Mouse (Mus musculus): ENCODE data around the gene Rbfox3.

Gene Rbfox3

GRCm38 (mm10) chr11:118911307-118912070, at the start of gene Rbfox3:
Gene Rbfox3, minus strand, starts transcription at chr11:118911597.
- no peak for ATAC-seq (ENCODE audit: insufficient number of reproducible peaks, low FRiP score, low TSS enrichment)

- ATAC-seq (ENCODE audit: insufficient number of reproducible peaks, low FRiP score, low TSS enrichment): no peak
Measured at GRCm38 (mm10) chr11:118960649-118961048, 49.3 kb upstream of the Rbfox3 start.

GRCm38 (mm10) chr11:118957070-118957471, 45.7 kb upstream of the Rbfox3 start:
- ATAC-seq (ENCODE audit: insufficient number of reproducible peaks, low FRiP score, low TSS enrichment): peak; percentile 70; the same call in 1 of the 2 replicates

GRCm38 (mm10) chr11:118955016-118955415, 43.6 kb upstream of the Rbfox3 start:
- ATAC-seq (ENCODE audit: insufficient number of reproducible peaks, low FRiP score, low TSS enrichment): no peak

GRCm38 (mm10) chr11:118945868-118946267, 34.5 kb upstream of the Rbfox3 start:
- ATAC-seq (ENCODE audit: insufficient number of reproducible peaks, low FRiP score, low TSS enrichment): no peak

- no peak for ATAC-seq (ENCODE audit: insufficient number of reproducible peaks, low FRiP score, low TSS enrichment)
Measured at GRCm38 (mm10) chr11:118941268-118941667, 29.9 kb upstream of the Rbfox3 start.

GRCm38 (mm10) chr11:118940539-118940938, 29.1 kb upstream of the Rbfox3 start:
- peak; percentile 95 for ATAC-seq (ENCODE audit: insufficient number of reproducible peaks, low FRiP score, low TSS enrichment)

- ATAC-seq (ENCODE audit: insufficient number of reproducible peaks, low FRiP score, low TSS enrichment): no peak
Measured at GRCm38 (mm10) chr11:118939731-118940130, 28.3 kb upstream of the Rbfox3 start.

GRCm38 (mm10) chr11:118934925-118935324, 23.5 kb upstream of the Rbfox3 start:
- no peak for ATAC-seq (ENCODE audit: insufficient number of reproducible peaks, low FRiP score, low TSS enrichment)

GRCm38 (mm10) chr11:118927081-118927480, 15.7 kb upstream of the Rbfox3 start:
- no peak for ATAC-seq (ENCODE audit: insufficient number of reproducible peaks, low FRiP score, low TSS enrichment)

GRCm38 (mm10) chr11:118921852-118922251, 10.5 kb upstream of the Rbfox3 start:
- ATAC-seq (ENCODE audit: insufficient number of reproducible peaks, low FRiP score, low TSS enrichment): no peak

- ATAC-seq (ENCODE audit: insufficient number of reproducible peaks, low FRiP score, low TSS enrichment): no peak
Measured at GRCm38 (mm10) chr11:118916423-118917030, 5.1 kb upstream of the Rbfox3 start.

- no peak for ATAC-seq (ENCODE audit: insufficient number of reproducible peaks, low FRiP score, low TSS enrichment)
Measured at GRCm38 (mm10) chr11:118915888-118916287, 4.5 kb upstream of the Rbfox3 start.

GRCm38 (mm10) chr11:118912686-118913085, 1.3 kb upstream of the Rbfox3 start:
- no peak for ATAC-seq (ENCODE audit: insufficient number of reproducible peaks, low FRiP score, low TSS enrichment)

GRCm38 (mm10) chr11:118910756-118911155, 641 bp downstream of the Rbfox3 start:
- ATAC-seq (ENCODE audit: insufficient number of reproducible peaks, low FRiP score, low TSS enrichment): no peak

- ATAC-seq (ENCODE audit: insufficient number of reproducible peaks, low FRiP score, low TSS enrichment): no peak
Measured at GRCm38 (mm10) chr11:118909814-118910201, 1.6 kb downstream of the Rbfox3 start.

GRCm38 (mm10) chr11:118908981-118909813, 2.2 kb downstream of the Rbfox3 start:
- peak; percentile 32; the same call in 1 of the 2 replicates for ATAC-seq (ENCODE audit: insufficient number of reproducible peaks, low FRiP score, low TSS enrichment)

GRCm38 (mm10) chr11:118908431-118908980, 2.9 kb downstream of the Rbfox3 start:
- ATAC-seq (ENCODE audit: insufficient number of reproducible peaks, low FRiP score, low TSS enrichment): no peak

GRCm38 (mm10) chr11:118907471-118908401, 3.7 kb downstream of the Rbfox3 start:
- no peak for ATAC-seq (ENCODE audit: insufficient number of reproducible peaks, low FRiP score, low TSS enrichment)

Measured in cerebellum, adult (tissue).